Mouse (Mus musculus) cerebellum, postnatal 10 days (tissue): ENCODE data around the gene Cotl1.

ENCODE experiments used
- DNase-seq, 2 experiments: peaks; one replicate each; pipeline ENCODE4 v3.0.0; 2021; ENCODE audit warnings: mixed read lengths in 2 of 2

Gene Cotl1

GRCm38 (mm10) chr8:119838100-119838982 lies 2.0 kb downstream of the Cotl1 start:
- no peak for DNase-seq

- DNase-seq, result peak; percentile 61 to 72
Observed at GRCm38 (mm10) chr8:119837553-119838071, 2.7 kb downstream of the Cotl1 start.

- peak in 1 of 2 experiments; percentile 50 for DNase-seq
Observed at GRCm38 (mm10) chr8:119836831-119837230, 3.5 kb downstream of the Cotl1 start.

GRCm38 (mm10) chr8:119835270-119835669 lies 5.1 kb downstream of the Cotl1 start:
- peak; percentile 62 to 72 for DNase-seq

GRCm38 (mm10) chr8:119834676-119835075 lies 5.7 kb downstream of the Cotl1 start:
- DNase-seq, result no peak

GRCm38 (mm10) chr8:119832931-119833330 lies 7.4 kb downstream of the Cotl1 start:
- peak in 1 of 2 experiments; percentile 8 for DNase-seq

- DNase-seq, result peak in 1 of 2 experiments; percentile 33
Observed at GRCm38 (mm10) chr8:119832101-119832617, 8.2 kb downstream of the Cotl1 start.

GRCm38 (mm10) chr8:119831336-119831995 lies 8.9 kb downstream of the Cotl1 start:
- peak; percentile 85 for DNase-seq

- no peak for DNase-seq
Observed at GRCm38 (mm10) chr8:119830589-119830988, 9.8 kb downstream of the Cotl1 start.

GRCm38 (mm10) chr8:119829870-119830580 lies 10.3 kb downstream of the Cotl1 start:
- DNase-seq, result peak; percentile 45 to 59

GRCm38 (mm10) chr8:119829420-119829819 lies 10.9 kb downstream of the Cotl1 start:
- peak in 1 of 2 experiments; percentile 45 for DNase-seq

GRCm38 (mm10) chr8:119829015-119829414 lies 11.3 kb downstream of the Cotl1 start:
- DNase-seq, result peak in 1 of 2 experiments; percentile 4

GRCm38 (mm10) chr8:119827721-119828153 lies 12.6 kb downstream of the Cotl1 start:
- no peak for DNase-seq

GRCm38 (mm10) chr8:119826982-119827381 lies 13.4 kb downstream of the Cotl1 start:
- no peak for DNase-seq

- DNase-seq, result no peak
Observed at GRCm38 (mm10) chr8:119825950-119826730, 14.2 kb downstream of the Cotl1 start.

- DNase-seq, result no peak
Observed at GRCm38 (mm10) chr8:119824809-119825273, 15.5 kb downstream of the Cotl1 start.

GRCm38 (mm10) chr8:119824100-119824499 lies 16.2 kb downstream of the Cotl1 start:
- DNase-seq, result peak; percentile 51 to 63

- no peak for DNase-seq
Observed at GRCm38 (mm10) chr8:119823278-119823677, 17.1 kb downstream of the Cotl1 start.

- no peak for DNase-seq
Observed at GRCm38 (mm10) chr8:119821691-119822090, 18.7 kb downstream of the Cotl1 start.

GRCm38 (mm10) chr8:119819976-119820375 lies 20.4 kb downstream of the Cotl1 start:
- no peak for DNase-seq

GRCm38 (mm10) chr8:119819316-119819715 lies 21.0 kb downstream of the Cotl1 start:
- peak in 1 of 2 experiments; percentile 53 for DNase-seq

- DNase-seq, result no peak
Observed at GRCm38 (mm10) chr8:119817446-119817845, 22.9 kb downstream of the Cotl1 start.
